Mouse (Mus musculus) MEL (cell line): ENCODE measurements around the gene Rfx5. TPM values are rescaled to one million over a fixed set of nuclear protein-coding genes. Genes with fewer than 3 reads are reported as not detected.
A peak's percentile ranks its signal among the peaks of the same experiment; 100 is the strongest.

Source experiments
- DNase-seq: peaks from one replicate; pipeline ENCODE4 v3.0.0; 2011; ENCODE audit warnings: low read depth, low spot score
- H3K27ac ChIP-seq: 2 replicates; pipeline ENCODE4 v1.5.1; 2012; ENCODE audit warnings: low read depth, mild to moderate bottlenecking, control low read depth, low read length, moderate library complexity; ENCODE audit not compliant: control insufficient read depth
- H3K27me3 ChIP-seq, 2 experiments: fragments of 150-350 bp in 1 of 2; sonication (generic) in 1 of 2; 2 replicates each; pipeline ENCODE4 v1.6.1; 2012; ENCODE audit warnings: low read length in 2 of 2, mild to moderate bottlenecking in 2 of 2, improper control_type of control experiment in 1 of 2, moderate library complexity in 1 of 2; ENCODE audit not compliant: insufficient read depth in 2 of 2, control insufficient read depth in 1 of 2
- H3K36me3 ChIP-seq, 2 experiments: 2 replicates each; pipeline ENCODE4 v1.6.1; 2012 to 2014; ENCODE audit warnings: low read length in 2 of 2, improper control_type of control experiment in 1 of 2, inconsistent platforms in 1 of 2, mild to moderate bottlenecking in 1 of 2; ENCODE audit not compliant: insufficient read depth in 2 of 2, control insufficient read depth in 1 of 2
- H3K4me1 ChIP-seq, 2 experiments: fragments of 150-350 bp in 1 of 2; sonication (generic) in 1 of 2; 2 replicates each; pipeline ENCODE4 v1.6.1; 2012; ENCODE audit warnings: low read length in 2 of 2, improper control_type of control experiment in 1 of 2, mild to moderate bottlenecking in 1 of 2; ENCODE audit not compliant: insufficient read depth in 2 of 2, control insufficient read depth in 1 of 2
- H3K4me3 ChIP-seq, 2 experiments: fragments of 150-350 bp in 1 of 2; sonication (generic) in 1 of 2; 2 replicates each; pipeline ENCODE4 v1.5.1; 2012; ENCODE audit warnings: low read depth in 2 of 2, low read length in 2 of 2, mild to moderate bottlenecking in 2 of 2, moderate library complexity in 2 of 2, control low read depth in 1 of 2, improper control_type of control experiment in 1 of 2; ENCODE audit not compliant: control insufficient read depth in 1 of 2, insufficient read depth in 1 of 2
- H3K79me2 ChIP-seq: 2 replicates; pipeline ENCODE4 v1.6.1; 2012; ENCODE audit warnings: mild to moderate bottlenecking, low read length, moderate library complexity; ENCODE audit not compliant: control insufficient read depth, poor library complexity, insufficient read depth
- H3K9ac ChIP-seq: 2 replicates; pipeline ENCODE4 v1.6.1; 2012; ENCODE audit warnings: low read depth, mild to moderate bottlenecking, control low read depth, low read length, moderate library complexity; ENCODE audit not compliant: control insufficient read depth, poor library complexity, severe bottlenecking
- H3K9me3 ChIP-seq: fragments of 150-350 bp; sonication (generic); replicated peaks from 2 replicates; pipeline ENCODE4 v1.6.1; 2012; ENCODE audit warnings: mild to moderate bottlenecking, low read length, improper control_type of control experiment, moderate library complexity; ENCODE audit not compliant: insufficient read depth
- BHLHE40 ChIP-seq: IDR thresholded peaks from 2 replicates; pipeline ENCODE4 v1.6.1; 2012; ENCODE audit warnings: low read depth, mild to moderate bottlenecking, inconsistent platforms, low read length, improper control_type of control experiment, borderline replicate concordance
- CHD1 ChIP-seq: IDR thresholded peaks from 2 replicates; pipeline ENCODE4 v1.6.1; 2012; ENCODE audit warnings: low read depth, mild to moderate bottlenecking, inconsistent platforms, low read length, improper control_type of control experiment
- CHD2 ChIP-seq: IDR thresholded peaks from 2 replicates; pipeline ENCODE4 v1.6.1; 2011; ENCODE audit warnings: low read length, improper control_type of control experiment
- CTCF ChIP-seq, 3 experiments: IDR thresholded peaks in 2 of 3; conservative IDR thresholded peaks in 1 of 3; 2 replicates each; pipeline ENCODE4 v1.5.1; 2011 to 2012; ENCODE audit warnings: low read length in 3 of 3, low read depth in 2 of 3, mild to moderate bottlenecking in 2 of 3, improper control_type of control experiment in 1 of 3, inconsistent platforms in 1 of 3, mixed read lengths in 1 of 3, moderate library complexity in 1 of 3; ENCODE audit not compliant: control insufficient read depth in 1 of 3, insufficient read depth in 1 of 3, poor library complexity in 1 of 3, severe bottlenecking in 1 of 3
- E2F4 ChIP-seq: IDR thresholded peaks from 2 replicates; pipeline ENCODE4 v1.6.1; 2011; ENCODE audit warnings: low read depth, low read length, improper control_type of control experiment, borderline replicate concordance
- ELF1 ChIP-seq: IDR thresholded peaks from 2 replicates; pipeline ENCODE4 v1.6.1; 2014; ENCODE audit warnings: low read depth, mild to moderate bottlenecking, inconsistent platforms, low read length, improper control_type of control experiment, moderate library complexity
- EP300 ChIP-seq, 2 experiments: IDR thresholded peaks; 2 replicates each; pipeline ENCODE4 v1.6.1; 2011; ENCODE audit warnings: improper control_type of control experiment in 2 of 2, low read length in 2 of 2, low read depth in 1 of 2, mild to moderate bottlenecking in 1 of 2
- ETS1 ChIP-seq: IDR thresholded peaks from 2 replicates; pipeline ENCODE4 v1.6.1; 2012; ENCODE audit warnings: low read depth, mild to moderate bottlenecking, inconsistent platforms, low read length, improper control_type of control experiment, moderate library complexity
- GABPA ChIP-seq: IDR thresholded peaks from 2 replicates; pipeline ENCODE4 v1.6.1; 2012; ENCODE audit warnings: low read depth, mild to moderate bottlenecking, inconsistent platforms, low read length, improper control_type of control experiment, moderate library complexity
- HCFC1 ChIP-seq: IDR thresholded peaks from 2 replicates; pipeline ENCODE4 v1.6.1; 2012; ENCODE audit warnings: low read depth, mild to moderate bottlenecking, inconsistent platforms, low read length, improper control_type of control experiment, moderate library complexity
- JUND ChIP-seq: IDR thresholded peaks from 2 replicates; pipeline ENCODE4 v1.6.1; 2011; ENCODE audit warnings: low read depth, mild to moderate bottlenecking, improper control_type of control experiment, low read length
- KAT2A ChIP-seq: conservative IDR thresholded peaks from 2 replicates; pipeline ENCODE4 v1.6.1; 2012; ENCODE audit warnings: low read depth, low read length, improper control_type of control experiment, inconsistent platforms
- MAFK ChIP-seq: IDR thresholded peaks from 2 replicates; pipeline ENCODE4 v1.6.1; 2011; ENCODE audit warnings: low read depth, mild to moderate bottlenecking, low read length, improper control_type of control experiment, borderline replicate concordance
- MAX ChIP-seq: IDR thresholded peaks from 2 replicates; pipeline ENCODE4 v1.6.1; 2011; ENCODE audit warnings: low read length, improper control_type of control experiment
- MEF2A ChIP-seq: IDR thresholded peaks from 2 replicates; pipeline ENCODE4 v1.6.1; 2014; ENCODE audit warnings: low read depth, mild to moderate bottlenecking, inconsistent platforms, low read length, improper control_type of control experiment; ENCODE audit not compliant: poor library complexity, insufficient replicate concordance, severe bottlenecking; ENCODE audit errors: extremely low read depth
- MXI1 ChIP-seq: IDR thresholded peaks from 2 replicates; pipeline ENCODE4 v1.6.1; 2011; ENCODE audit warnings: mild to moderate bottlenecking, low read depth, low read length, improper control_type of control experiment
- MYB ChIP-seq: IDR thresholded peaks from 2 replicates; pipeline ENCODE4 v1.6.1; 2011; ENCODE audit warnings: mild to moderate bottlenecking, low read depth, low read length, improper control_type of control experiment
- NELFE ChIP-seq: IDR thresholded peaks from 2 replicates; pipeline ENCODE4 v1.6.1; 2011; ENCODE audit warnings: low read depth, low read length, improper control_type of control experiment
- NRF1 ChIP-seq: IDR thresholded peaks from 2 replicates; pipeline ENCODE4 v1.6.1; 2014; ENCODE audit warnings: low read depth, mild to moderate bottlenecking, inconsistent platforms, low read length, improper control_type of control experiment, moderate library complexity; ENCODE audit not compliant: poor library complexity, insufficient read depth, severe bottlenecking
- POLR2A ChIP-seq, 2 experiments: IDR thresholded peaks; 2 replicates each; pipeline ENCODE4 v1.6.1; 2011 to 2012; ENCODE audit warnings: low read length in 2 of 2, mild to moderate bottlenecking in 2 of 2, control low read depth in 1 of 2, improper control_type of control experiment in 1 of 2, low read depth in 1 of 2, moderate library complexity in 1 of 2; ENCODE audit not compliant: control insufficient read depth in 1 of 2, insufficient read depth in 1 of 2, poor library complexity in 1 of 2
- POLR2AphosphoS2 ChIP-seq: IDR thresholded peaks from 2 replicates; pipeline ENCODE4 v1.6.1; 2011; ENCODE audit warnings: low read length, improper control_type of control experiment
- POLR2AphosphoS5 ChIP-seq: IDR thresholded peaks from 2 replicates; pipeline ENCODE4 v1.6.1; 2012; ENCODE audit warnings: low read depth, borderline replicate concordance, mild to moderate bottlenecking, inconsistent platforms, low read length, moderate library complexity, mixed read lengths
- RAD21 ChIP-seq: IDR thresholded peaks from 2 replicates; pipeline ENCODE4 v1.6.1; 2011; ENCODE audit warnings: mild to moderate bottlenecking, low read depth, low read length, improper control_type of control experiment
- RCOR1 ChIP-seq: IDR thresholded peaks from 2 replicates; pipeline ENCODE4 v1.6.1; 2012; ENCODE audit warnings: low read depth, mild to moderate bottlenecking, inconsistent platforms, low read length, improper control_type of control experiment
- SIN3A ChIP-seq: IDR thresholded peaks from 2 replicates; pipeline ENCODE4 v1.6.1; 2012; ENCODE audit warnings: low read length, improper control_type of control experiment, inconsistent platforms
- SMC3 ChIP-seq: IDR thresholded peaks from 2 replicates; pipeline ENCODE4 v1.6.1; 2011; ENCODE audit warnings: low read depth, low read length, improper control_type of control experiment
- TBP ChIP-seq: IDR thresholded peaks from 2 replicates; pipeline ENCODE4 v1.8.0; 2011; ENCODE audit warnings: low read depth, low read length, improper control_type of control experiment
- TCF12 ChIP-seq: IDR thresholded peaks from 2 replicates; pipeline ENCODE4 v1.6.1; 2014; ENCODE audit warnings: low read depth, mild to moderate bottlenecking, inconsistent platforms, low read length, improper control_type of control experiment, moderate library complexity
- UBTF ChIP-seq: IDR thresholded peaks from 2 replicates; pipeline ENCODE4 v1.6.1; 2012; ENCODE audit warnings: low read depth, mild to moderate bottlenecking, inconsistent platforms, low read length, improper control_type of control experiment, moderate library complexity, borderline replicate concordance; ENCODE audit not compliant: insufficient read depth
- USF2 ChIP-seq, 2 experiments: IDR thresholded peaks; 2 replicates each; pipeline ENCODE4 v1.6.1; 2011 to 2012; ENCODE audit warnings: improper control_type of control experiment in 2 of 2, low read length in 2 of 2, borderline replicate concordance in 1 of 2, inconsistent platforms in 1 of 2, low read depth in 1 of 2, mild to moderate bottlenecking in 1 of 2; ENCODE audit not compliant: insufficient read depth in 1 of 2
- ZKSCAN1 ChIP-seq: IDR thresholded peaks from 2 replicates; pipeline ENCODE4 v1.6.1; 2012; ENCODE audit warnings: low read depth, mild to moderate bottlenecking, inconsistent platforms, low read length, improper control_type of control experiment, moderate library complexity
- ZMIZ1 ChIP-seq: IDR thresholded peaks from 2 replicates; pipeline ENCODE4 v1.6.1; 2012; ENCODE audit warnings: low read depth, mild to moderate bottlenecking, inconsistent platforms, low read length, improper control_type of control experiment, moderate library complexity
- ZNF384 ChIP-seq: IDR thresholded peaks from 2 replicates; pipeline ENCODE4 v1.6.1; 2012; ENCODE audit warnings: low read depth, mild to moderate bottlenecking, inconsistent platforms, low read length, improper control_type of control experiment
- polyA plus RNA-seq, 2 experiments: library from polyadenylated mRNA; stranded (reverse) in 1 of 2; unstranded in 1 of 2; fragments of >175 nt in 1 of 2; fragments of >200 nt in 1 of 2; gene quantifications; 2 replicates each; pipeline versions ENCODE4 v1.2.1 to v1.2.4; 2012; ENCODE audit warnings: low replicate concordance in 2 of 2, low read depth in 1 of 2; ENCODE audit not compliant: insufficient read length in 2 of 2, insufficient read depth in 1 of 2, missing spikeins in 1 of 2
- total RNA-seq: library from RNA; depleted of rRNA; stranded (reverse); fragments of 300-350 nt; gene quantifications from 2 replicates; pipeline ENCODE4 v1.2.3, GENCODE M21; 2012; rRNA removed

Rfx5 gene
- total RNA-seq (9.5 and 10.0 TPM in 2 replicates), polyA plus RNA-seq (10 to 100 TPM in 1 of 2 experiments, not detected in 1; 19.4 TPM)

DNA sequence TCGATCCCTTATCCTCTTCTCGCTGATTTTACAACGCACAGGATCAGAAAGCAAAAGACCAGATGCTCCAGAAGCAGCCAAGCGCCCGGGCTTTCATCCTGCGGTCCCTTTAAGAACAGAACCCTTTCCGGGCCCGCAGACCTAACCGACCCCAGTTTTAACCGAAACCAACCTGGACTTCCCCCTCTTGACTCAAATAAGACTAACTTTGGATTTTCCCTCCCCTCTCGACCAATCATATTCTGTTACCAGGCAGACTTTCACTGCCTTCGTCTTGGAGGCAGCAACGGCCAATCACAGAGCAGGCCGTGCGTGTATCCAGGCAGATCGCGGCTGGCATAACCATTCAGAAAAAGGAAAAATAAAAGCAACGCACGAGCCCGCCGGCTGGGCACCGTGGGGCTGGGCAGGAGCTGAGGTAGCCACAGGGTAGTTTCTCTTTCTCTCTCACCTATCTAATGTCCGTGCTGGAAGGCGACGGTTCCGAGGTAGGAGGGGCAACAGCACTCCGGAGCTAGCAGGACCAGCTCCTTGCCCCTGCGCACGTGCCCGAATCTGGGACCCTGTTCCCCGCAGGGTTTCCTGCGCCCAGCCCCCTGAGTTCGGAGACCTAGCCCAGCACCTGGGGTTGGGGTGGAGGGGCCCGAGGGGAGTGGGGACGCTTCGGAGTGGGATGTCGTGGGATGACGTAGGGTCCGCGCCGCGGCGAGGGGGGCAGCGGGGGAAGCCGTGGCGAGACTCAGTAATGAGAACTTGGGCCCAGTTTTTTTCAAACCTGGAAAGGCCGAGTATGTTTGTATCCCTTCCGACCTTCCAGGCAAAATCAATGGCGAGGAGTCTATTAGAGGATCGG lies at the start of gene Rfx5:
Gene Rfx5, plus strand, starts transcription at position 312 of the 853 bp plus-strand sequence.
- peak within 1 kb of the TSS; percentile 80 to 83 for H3K4me3 ChIP-seq
- H3K4me1 ChIP-seq: peaks cover 12 to 19% of the 10 kb centered on the region in 2 experiments
- peak; percentile 100 for DNase-seq
- no peaks in the 10 kb centered on the region for H3K27me3 ChIP-seq
- peaks cover 3% of the 10 kb centered on the region for H3K79me2 ChIP-seq
- peaks cover 5 to 26% of the 10 kb centered on the region in 2 experiments; a peak in 3 of 4 replicates for H3K36me3 ChIP-seq
- H3K9me3 ChIP-seq: no peaks in the 10 kb centered on the region
- peak within 1 kb of the TSS; percentile 90 for H3K27ac ChIP-seq
- peak within 1 kb of the TSS; percentile 85 for H3K9ac ChIP-seq
- TF ChIP-seq USF2 (IDR thresholded peaks at IDR 0.05; ENCODE audit: borderline replicate concordance in 1 of 2, insufficient read depth in 1 of 2, low read depth in 1 of 2, low read length in 2 of 2) (no peak), SIN3A (peak; percentile 89), UBTF (no peak), ZMIZ1 (peak; percentile 51; the same call in 1 of the 2 replicates), ELF1 (peak; percentile 58; the same call in 1 of the 2 replicates), RAD21 (no peak), EP300 (IDR thresholded peaks at IDR 0.05; ENCODE audit: low read depth in 1 of 2, low read length in 2 of 2) (peak in 1 of 2 experiments; percentile 56; a peak in 2 of 4 replicates), ZKSCAN1 (no peak), MYB (peak; percentile 81), TBP (0 out of 2 replicates have a peak, but pooled peaks have one; percentile 7), HCFC1 (peak; percentile 56), NELFE (peak; percentile 56; the same call in 1 of the 2 replicates), CTCF (IDR thresholded peaks at IDR 0.05 in 2 of 3, conservative IDR thresholded peaks at IDR 0.05 in 1 of 3; ENCODE audit: control insufficient read depth in 1 of 3, insufficient read depth in 1 of 3, low read depth in 2 of 3, low read length in 3 of 3, poor library complexity in 1 of 3, severe bottlenecking in 1 of 3) (no peak), RCOR1 (no peak), MAX (peak; percentile 82), MXI1 (peak; percentile 88), ETS1 (no peak; the same call in 1 of the 2 replicates), MEF2A (no peak), JUND (no peak), CHD1 (no peak), MAFK (no peak), NRF1 (peak; percentile 34; the same call in 1 of the 2 replicates), CHD2 (peak; percentile 99), ZNF384 (peak; percentile 53; the same call in 1 of the 2 replicates), GABPA (no peak), SMC3 (no peak), POLR2A (IDR thresholded peaks at IDR 0.05; ENCODE audit: control insufficient read depth in 1 of 2, insufficient read depth in 1 of 2, low read depth in 1 of 2, low read length in 2 of 2, poor library complexity in 1 of 2) (peak; percentile 45 to 71; a peak in 2 of 4 replicates), POLR2AphosphoS2 (peak; percentile 59; the same call in 1 of the 2 replicates), BHLHE40 (peak; percentile 84), POLR2AphosphoS5 (no peak), E2F4 (peak; percentile 27; the same call in 1 of the 2 replicates), TCF12 (peak; percentile 23; the same call in 1 of the 2 replicates), KAT2A (no peak)
